Mouse (Mus musculus): ENCODE data around the gene Gm20867. TPM values are rescaled to one million over a fixed set of nuclear protein-coding genes. Genes with fewer than 3 reads are reported as not detected.

The Gm20867 gene
- not detected for polyA plus RNA-seq (2014; fragmentation: Illumina TruSeq; extraction: RNeasy Lipid Tissue Mini Kit (QIAGEN cat#74804); ENCODE audit: low read depth, low replicate concordance)

GRCm38 (mm10) chrY:77963104-77963503 is at the start of gene Gm20867:
Gene Gm20867 (minus strand): TSS chrY:77963204.

Other genes starting within 250 kb of the Gm20867 start
- not detected for gene Gm29564, start 249.8 kb upstream of the Gm20867 start, polyA plus RNA-seq (2014; fragmentation: Illumina TruSeq; extraction: RNeasy Lipid Tissue Mini Kit (QIAGEN cat#74804); ENCODE audit: low read depth, low replicate concordance)

Measured in heart, adult 10 weeks (tissue).